Mouse (Mus musculus) forebrain, embryonic 11.5 days (tissue): Measurements from ENCODE around the gene Cxcr2. TPM values are rescaled to one million over a fixed set of nuclear protein-coding genes. Genes with fewer than 3 reads are reported as not detected.

Source experiments
- ATAC-seq: fragments of 200-750 bp; cut with Nextera tagmentation; replicated peaks from 2 replicates; pipeline ENCODE4 v1.8.0; 2017; ENCODE audit warnings: moderate TSS enrichment; ENCODE audit not compliant: low FRiP score
- DNase-seq: peaks from one replicate; pipeline ENCODE4 v3.0.0-alpha.2; 2017; ENCODE audit warnings: low spot score
- H3K27ac ChIP-seq: fragments of 300-500 bp; sonication (generic); 2 replicates; pipeline ENCODE4 v1.5.1; 2014; ENCODE audit warnings: low read depth, low read length
- H3K27me3 ChIP-seq: fragments of 300-500 bp; sonication (generic); 2 replicates; pipeline ENCODE4 v1.6.1; 2014; ENCODE audit warnings: mild to moderate bottlenecking, low read length, mixed read lengths; ENCODE audit not compliant: control insufficient read depth, insufficient read depth
- H3K36me3 ChIP-seq: fragments of 300-500 bp; sonication (generic); 2 replicates; pipeline ENCODE4 v1.6.1; 2014; ENCODE audit warnings: mild to moderate bottlenecking, low read length, moderate library complexity, mixed read lengths; ENCODE audit not compliant: control insufficient read depth, insufficient read depth
- H3K4me1 ChIP-seq: fragments of 300-500 bp; sonication (generic); replicated peaks from 2 replicates; pipeline ENCODE4 v1.6.1; 2014; ENCODE audit warnings: low read length, mixed read lengths; ENCODE audit not compliant: control insufficient read depth, insufficient read depth
- H3K4me2 ChIP-seq: fragments of 300-500 bp; sonication (generic); 2 replicates; pipeline ENCODE4 v1.6.1; 2014; ENCODE audit warnings: low read depth, mild to moderate bottlenecking, low read length, moderate library complexity, mixed read lengths; ENCODE audit not compliant: severe bottlenecking
- H3K4me3 ChIP-seq: fragments of 300-500 bp; sonication (generic); 2 replicates; pipeline ENCODE4 v1.5.1; 2014; ENCODE audit warnings: low read depth, low read length
- H3K9ac ChIP-seq: fragments of 300-500 bp; sonication (generic); 2 replicates; pipeline ENCODE4 v1.6.1; 2014; ENCODE audit warnings: low read length
- H3K9me3 ChIP-seq: fragments of 300-500 bp; sonication (generic); 2 replicates; pipeline ENCODE4 v1.6.1; 2016; ENCODE audit warnings: low read length, mixed read lengths; ENCODE audit not compliant: control insufficient read depth
- WGBS: fragments of 180-500 bp; shearing (Covaris S2); extraction: QIAGEN DNeasy Blood & Tissue Kit; methylation state at CpG from one replicate; pipeline ENCODE4 v1.1.7; 2014; 5-methylcytosine and 5-hydroxymethylcytosine counted together
- polyA plus RNA-seq: library from polyadenylated mRNA; unstranded; fragments of >200 nt; fragmentation: Nextera tagmentation; extraction: Ambion mirVana; gene quantifications from 2 replicates; pipeline ENCODE4 v1.2.1, GENCODE M21; 2014

Cxcr2 gene
- 0.12 and 0.17 TPM in 2 replicates for polyA plus RNA-seq

DNA sequence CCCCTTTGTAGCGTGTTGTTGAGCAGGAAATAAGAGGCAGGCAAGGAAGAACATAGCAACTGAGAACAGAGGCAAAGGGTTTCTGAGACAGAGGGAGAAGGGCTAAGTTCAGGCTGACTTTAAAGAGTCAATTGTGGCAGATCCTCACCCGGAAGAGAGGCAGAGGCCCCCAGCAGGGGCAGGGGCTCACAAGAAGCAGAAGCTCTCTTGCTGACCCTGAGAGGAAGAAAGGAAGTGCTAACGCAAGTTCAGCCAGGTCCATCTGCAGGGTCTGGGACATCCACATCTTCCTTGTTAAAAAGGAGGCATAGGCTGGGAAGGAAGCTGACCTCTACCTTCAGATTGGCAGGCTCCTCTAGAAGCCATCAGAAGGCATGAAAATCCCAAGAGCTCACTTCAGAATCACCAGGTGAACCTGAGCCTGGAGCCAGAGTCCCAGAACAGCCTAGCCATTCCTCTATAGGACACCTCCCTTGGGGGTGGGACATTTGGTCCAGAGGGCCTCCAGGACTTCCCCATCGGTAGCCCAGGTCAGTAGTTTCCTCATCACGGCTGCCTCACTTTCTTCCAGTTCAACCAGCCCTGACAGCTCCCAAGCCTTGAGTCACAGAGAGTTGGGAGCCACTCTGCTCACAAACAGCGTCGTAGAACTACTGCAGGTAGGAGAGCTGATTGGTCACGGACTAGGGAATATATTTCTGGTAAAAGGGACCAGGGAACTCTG is at the start of gene Cxcr2:
Cxcr2 (plus strand) TSS at position 529 of the 724 bp plus-strand sequence.
- Histone ChIP-seq H3K36me3 (no peaks in the 10 kb centered on the region), H3K4me1 (no peaks in the 10 kb centered on the region), H3K9ac (no peak within 1 kb of the TSS), H3K9me3 (no peaks in the 10 kb centered on the region), H3K4me3 (no peak within 1 kb of the TSS), H3K27ac (no peak within 1 kb of the TSS), H3K4me2 (no peak within 1 kb of the TSS), H3K27me3 (no peaks in the 10 kb centered on the region)
- 78% methylated on average over 8 of the region's 8 CpGs for WGBS
- ATAC-seq (no peak), DNase-seq (peak; percentile 26)

DNA sequence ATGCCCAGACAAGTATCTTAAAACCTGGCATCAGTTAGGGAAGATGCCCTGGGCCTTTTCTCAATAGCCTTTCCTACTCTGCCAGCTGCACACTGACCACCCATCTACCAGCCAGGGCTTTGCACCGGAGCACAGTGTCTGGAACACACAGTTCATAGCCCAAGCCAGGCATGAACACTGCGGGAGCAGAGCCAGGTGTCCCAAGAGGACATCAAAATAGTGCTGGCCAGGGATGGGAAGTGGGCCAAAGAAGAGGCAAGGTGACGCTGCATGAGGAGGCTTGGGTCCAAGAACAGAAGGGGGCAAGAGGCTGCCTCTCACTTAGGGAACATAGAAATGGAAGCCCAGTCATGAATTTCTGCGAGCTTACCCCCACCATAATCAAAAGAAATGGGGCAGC is 48.1 kb upstream of the Cxcr2 start:
- ATAC-seq = no peak
- Histone ChIP-seq H3K4me1 (peaks cover 27% of the 10 kb centered on the region), H3K27ac (no peak overlapping the region), H3K36me3 (no peaks in the 10 kb centered on the region), H3K27me3 (no peaks in the 10 kb centered on the region), H3K4me2 (no peak overlapping the region), H3K9me3 (no peaks in the 10 kb centered on the region), H3K4me3 (no peak overlapping the region), H3K9ac (no peak overlapping the region)
- no peak for DNase-seq
- 85% methylated on average over 4 of the region's 4 CpGs for WGBS

DNA sequence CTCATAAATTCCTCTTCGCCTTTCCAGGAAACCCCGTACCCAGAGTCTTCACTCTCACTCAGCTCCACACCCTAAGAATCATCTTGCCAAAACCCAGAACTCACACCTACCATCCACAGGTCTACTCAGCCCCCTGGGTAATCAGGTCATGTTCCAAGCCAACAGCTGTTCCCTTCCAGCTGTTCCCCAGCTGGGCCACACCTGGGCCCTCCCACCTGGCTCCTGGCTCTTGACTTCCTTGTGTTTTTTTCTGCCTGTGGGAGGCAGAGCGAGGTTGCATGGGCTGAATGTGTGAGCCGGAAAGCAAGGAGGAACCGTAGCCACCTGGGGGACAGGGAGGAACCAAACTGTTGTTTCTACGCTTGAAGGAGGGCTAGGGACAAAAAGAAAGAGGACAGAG is 47.6 kb upstream of the Cxcr2 start:
- no peak overlapping the region for H3K27ac ChIP-seq
- H3K9ac ChIP-seq = no peak overlapping the region
- no peak overlapping the region for H3K4me2 ChIP-seq
- ATAC-seq = no peak
- DNase-seq = no peak
- no peaks in the 10 kb centered on the region for H3K36me3 ChIP-seq
- 69% methylated on average over 6 of the region's 6 CpGs for WGBS
- no peaks in the 10 kb centered on the region for H3K9me3 ChIP-seq
- H3K4me3 ChIP-seq = no peak overlapping the region
- H3K4me1 ChIP-seq = peaks cover 30% of the 10 kb centered on the region
- H3K27me3 ChIP-seq = no peaks in the 10 kb centered on the region

DNA sequence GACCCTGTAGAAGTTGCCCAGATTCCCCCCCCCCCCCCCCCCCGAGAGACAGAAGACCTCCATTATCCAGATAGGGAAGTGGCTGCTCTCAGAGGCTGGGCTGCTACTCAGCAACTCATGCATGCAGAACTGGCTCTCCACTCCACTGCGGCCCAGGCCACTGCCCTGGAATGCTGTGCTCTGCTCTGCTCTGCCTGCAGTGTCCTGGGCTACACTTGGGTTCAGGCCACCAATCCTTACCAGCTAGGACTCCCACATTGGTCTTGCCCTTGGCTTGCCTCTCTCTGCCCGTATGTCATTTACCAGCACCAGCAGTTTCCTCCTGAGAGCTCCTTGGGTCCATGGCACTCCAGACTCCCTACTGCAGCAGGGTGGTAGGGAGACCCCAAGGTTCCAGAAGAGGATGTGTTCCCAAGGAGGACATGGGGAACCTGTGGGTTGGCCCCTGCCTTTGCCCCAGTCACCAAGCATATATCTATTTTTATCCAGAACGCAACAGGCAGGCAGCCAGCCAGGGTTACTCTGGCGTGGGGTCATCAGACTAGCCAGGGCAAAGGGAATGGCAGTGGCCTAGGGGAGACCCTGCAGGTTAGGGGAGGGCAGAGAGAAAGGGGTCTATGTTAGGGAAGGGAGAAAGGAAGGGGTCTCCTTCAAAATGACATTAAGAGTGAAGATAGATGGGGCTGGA is 45.7 kb upstream of the Cxcr2 start:
- DNase-seq (no peak), ATAC-seq (no peak)
- H3K27me3 ChIP-seq = no peaks in the 10 kb centered on the region
- peaks cover 36% of the 10 kb centered on the region for H3K4me1 ChIP-seq
- H3K9ac ChIP-seq = no peak overlapping the region
- no peak overlapping the region for H3K4me3 ChIP-seq
- H3K9me3 ChIP-seq = no peaks in the 10 kb centered on the region
- no peaks in the 10 kb centered on the region for H3K36me3 ChIP-seq
- 81% methylated on average over 4 of the region's 5 CpGs for WGBS
- H3K27ac ChIP-seq = no peak overlapping the region
- no peak overlapping the region for H3K4me2 ChIP-seq

DNA sequence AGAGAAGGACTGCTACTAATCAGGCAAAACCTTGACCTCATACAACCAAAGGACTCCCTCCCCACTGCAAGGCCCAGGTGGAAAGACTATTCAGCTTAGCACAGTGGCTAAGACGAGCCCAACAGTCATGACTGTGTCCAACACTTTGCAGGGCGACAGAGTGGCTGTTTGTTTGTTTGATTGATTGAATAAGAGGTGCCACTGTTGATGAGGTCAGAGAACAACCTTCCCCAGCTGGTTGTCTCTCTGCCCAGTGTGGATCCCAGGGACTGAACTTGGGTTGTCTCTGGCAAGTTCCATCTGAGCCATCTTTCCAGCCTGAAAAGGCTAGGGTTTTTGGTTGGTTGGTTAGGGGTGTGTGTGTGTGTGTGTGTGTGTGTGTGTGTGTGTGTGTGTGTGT is 44.1 kb upstream of the Cxcr2 start:
- ATAC-seq (no peak), DNase-seq (no peak)
- Histone ChIP-seq H3K36me3 (no peaks in the 10 kb centered on the region), H3K9ac (no peak overlapping the region), H3K4me3 (no peak overlapping the region), H3K4me2 (no peak overlapping the region), H3K9me3 (no peaks in the 10 kb centered on the region), H3K27ac (peak overlapping the region; percentile 41; the same call in 1 of the 2 replicates), H3K27me3 (no peaks in the 10 kb centered on the region), H3K4me1 (peaks cover 24% of the 10 kb centered on the region)
- 50% methylated on average over 2 of the region's 2 CpGs for WGBS

DNA sequence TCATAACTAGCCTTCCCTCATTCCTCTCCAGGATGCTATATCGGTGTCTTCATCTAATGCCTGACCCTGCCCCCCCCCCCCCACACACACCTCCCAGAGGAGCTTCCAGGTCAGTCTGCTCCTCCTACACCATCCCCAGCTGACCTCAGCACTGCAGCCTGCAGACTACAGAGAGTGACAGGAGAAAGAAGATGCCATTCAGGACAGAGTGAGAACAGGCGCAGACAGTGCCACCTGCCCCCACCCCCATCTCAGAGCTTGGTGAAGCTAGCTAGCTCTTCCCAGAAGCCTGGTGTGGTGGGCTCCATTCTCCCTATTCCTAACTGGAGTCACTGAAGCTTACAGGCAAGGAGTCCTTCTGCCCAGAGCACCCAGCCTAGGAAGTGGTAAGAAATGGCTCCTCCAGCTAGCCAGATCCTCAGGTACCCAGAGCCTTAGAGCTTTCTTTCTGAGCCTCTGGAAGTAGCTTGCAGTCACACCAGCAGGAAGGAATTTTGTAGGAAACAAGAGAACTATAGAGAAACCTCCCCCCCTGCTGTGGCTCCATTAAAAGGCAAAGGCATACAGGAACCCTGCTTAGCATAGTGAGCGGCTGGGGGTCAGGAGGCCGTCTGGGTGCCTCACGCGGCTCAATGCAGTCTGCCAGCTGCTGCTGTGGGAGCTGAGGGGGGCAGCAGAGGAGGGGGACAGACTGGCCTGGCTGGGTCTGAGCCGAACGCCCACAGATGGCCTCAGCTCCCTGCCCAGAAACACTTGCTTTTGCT is 42.7 kb upstream of the Cxcr2 start:
- H3K4me2 ChIP-seq = peak overlapping the region; percentile 11; the same call in 1 of the 2 replicates
- H3K4me3 ChIP-seq = no peak overlapping the region
- H3K27me3 ChIP-seq = no peaks in the 10 kb centered on the region
- peak overlapping the region; percentile 58 for H3K27ac ChIP-seq
- peaks cover 24% of the 10 kb centered on the region for H3K4me1 ChIP-seq
- peak; percentile 82 for DNase-seq
- ATAC-seq = peak; percentile 93
- peak overlapping the region; percentile 16; the same call in 1 of the 2 replicates for H3K9ac ChIP-seq
- no peaks in the 10 kb centered on the region for H3K36me3 ChIP-seq
- no peaks in the 10 kb centered on the region for H3K9me3 ChIP-seq
- 4% methylated on average over 8 of the region's 8 CpGs for WGBS

DNA sequence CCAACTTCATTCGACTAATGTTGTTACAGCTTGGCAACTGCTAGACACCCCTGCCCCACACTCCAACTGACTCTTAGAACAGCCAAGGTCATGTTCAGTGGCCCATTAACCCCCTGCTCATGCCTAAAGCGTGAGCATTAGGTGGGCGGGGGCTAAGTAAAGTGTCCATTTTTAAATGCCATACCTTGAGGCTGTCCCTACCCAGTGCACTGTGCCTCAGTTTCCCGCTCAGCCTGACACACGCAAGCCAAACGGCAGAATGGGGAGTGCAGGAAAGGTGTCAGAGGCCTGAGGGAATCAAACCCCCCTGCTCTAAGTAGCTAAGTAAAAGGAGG is 42.1 kb upstream of the Cxcr2 start:
- ATAC-seq (no peak; the same call in 1 of the 2 replicates), DNase-seq (no peak)
- no peaks in the 10 kb centered on the region for H3K9me3 ChIP-seq
- peak overlapping the region; percentile 5; the same call in 1 of the 2 replicates for H3K4me2 ChIP-seq
- 6% methylated on average over 6 of the region's 6 CpGs for WGBS
- H3K36me3 ChIP-seq = no peaks in the 10 kb centered on the region
- peak overlapping the region; percentile 16; the same call in 1 of the 2 replicates for H3K9ac ChIP-seq
- H3K27me3 ChIP-seq = no peaks in the 10 kb centered on the region
- H3K4me3 ChIP-seq = no peak overlapping the region
- H3K4me1 ChIP-seq = peaks cover 22% of the 10 kb centered on the region
- peak overlapping the region; percentile 58 for H3K27ac ChIP-seq

DNA sequence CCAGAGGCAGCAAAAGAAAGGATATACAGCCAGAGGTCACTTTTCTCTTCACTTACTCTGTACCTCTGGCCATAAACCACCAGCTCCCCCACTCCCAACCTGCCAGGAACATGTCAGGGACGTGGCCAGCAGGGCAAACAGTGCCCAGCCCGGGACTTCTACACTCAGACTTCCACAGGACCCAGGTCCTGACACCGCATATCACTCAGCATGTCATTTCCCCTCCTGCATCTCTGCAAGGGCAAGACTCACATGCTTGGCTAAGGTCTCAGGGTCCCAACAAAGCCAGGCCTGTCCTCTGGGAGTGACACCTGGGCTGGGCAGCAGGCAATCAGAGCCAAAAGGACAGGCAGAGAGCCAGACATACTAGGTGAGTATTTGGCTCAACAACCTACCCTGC is 40.7 kb upstream of the Cxcr2 start:
- H3K9me3 ChIP-seq = no peaks in the 10 kb centered on the region
- no peak overlapping the region for H3K4me3 ChIP-seq
- ATAC-seq (no peak), DNase-seq (no peak)
- H3K4me2 ChIP-seq = no peak overlapping the region
- H3K36me3 ChIP-seq = no peaks in the 10 kb centered on the region
- no peaks in the 10 kb centered on the region for H3K27me3 ChIP-seq
- WGBS = 77% methylated on average over 3 of the region's 3 CpGs
- H3K4me1 ChIP-seq = peaks cover 22% of the 10 kb centered on the region
- H3K9ac ChIP-seq = no peak overlapping the region
- H3K27ac ChIP-seq = no peak overlapping the region
